Comparison of ENCODE assay signal across 8 mouse cellular contexts in the genomic region with DNA sequence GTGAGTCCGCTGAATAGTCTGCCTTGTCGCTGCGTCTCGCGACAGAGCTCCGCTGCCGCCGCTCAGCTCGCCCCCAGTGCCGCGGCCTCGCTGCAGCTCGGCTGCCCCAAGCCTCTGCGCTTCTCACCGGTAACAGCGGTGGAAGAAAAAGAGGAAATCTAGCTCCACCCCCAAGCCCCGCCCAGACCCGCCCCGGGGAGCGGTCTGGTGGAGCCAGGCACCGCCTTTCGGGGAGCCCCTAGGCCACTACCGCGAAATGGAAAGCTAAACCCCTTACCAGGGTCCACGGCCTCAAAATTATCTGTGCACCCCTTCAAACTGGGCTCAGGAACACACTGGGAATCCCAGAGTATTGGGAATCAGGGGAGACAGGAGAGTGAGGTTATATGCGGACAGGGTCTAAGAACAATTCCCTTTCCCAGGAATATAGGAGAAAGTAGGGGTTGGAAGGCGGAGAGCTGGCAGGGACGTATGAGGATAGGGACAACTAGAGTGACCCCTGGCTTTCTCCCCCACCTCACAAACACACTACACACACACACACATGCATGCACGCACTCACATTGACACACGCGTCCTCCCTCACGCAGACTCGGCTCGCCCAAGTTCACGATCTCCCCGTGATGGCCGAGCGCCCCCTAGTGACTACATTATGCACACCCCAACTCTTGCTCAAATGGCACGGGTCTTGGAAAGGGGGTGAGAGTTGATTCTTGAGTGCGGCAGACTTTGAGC. TPM values are rescaled to one million over a fixed set of nuclear protein-coding genes. Genes with fewer than 3 reads are reported as not detected.
DNase-seq lines count a peak whose midpoint lies in the region; ATAC-seq and TF ChIP-seq lines count a peak whose summit lies in the region.

TSS of gene Vegfa (minus strand) at position 113 of the 735 bp plus-strand sequence.

- peak within 1 kb of the TSS; percentile 72 for H3K4me2 ChIP-seq in embryonic facial prominence, embryonic 14.5 days (ENCODE audit: low read depth, low read length)
- H3K4me2 ChIP-seq in limb, embryonic 14.5 days (replicated peaks; ENCODE audit: low read depth, low read length, severe bottlenecking): peak within 1 kb of the TSS; percentile 67
- H3K4me2 ChIP-seq in midbrain, postnatal 0 days (ENCODE audit: low read depth, low read length, poor library complexity, severe bottlenecking): peak within 1 kb of the TSS; percentile 92

- ATAC-seq in embryonic facial prominence, embryonic 14.5 days (ENCODE audit: low read depth): peak; percentile 86
- ATAC-seq in limb, embryonic 14.5 days (ENCODE audit: low FRiP score, low read depth): peak; percentile 87
- ATAC-seq in midbrain, postnatal 0 days (ENCODE audit: low FRiP score): peak; percentile 72

- H3K9ac ChIP-seq in embryonic facial prominence, embryonic 14.5 days (ENCODE audit: low read depth, low read length): peak within 1 kb of the TSS; percentile 97
- H3K9ac ChIP-seq in limb, embryonic 14.5 days (ENCODE audit: low read depth, low read length, severe bottlenecking): peak within 1 kb of the TSS; percentile 88
- H3K9ac ChIP-seq in midbrain, postnatal 0 days (replicated peaks; ENCODE audit: low read length, poor library complexity, severe bottlenecking): peak within 1 kb of the TSS; percentile 71

- H3K9me3 ChIP-seq in embryonic facial prominence, embryonic 14.5 days (ENCODE audit: control insufficient read depth, low read length): no peaks in the 10 kb centered on the region
- H3K9me3 ChIP-seq in limb, embryonic 14.5 days (ENCODE audit: control insufficient read depth, low read length): no peaks in the 10 kb centered on the region
- H3K9me3 ChIP-seq in midbrain, postnatal 0 days (ENCODE audit: low read length): no peaks in the 10 kb centered on the region

- no peaks in the 10 kb centered on the region for H3K27me3 ChIP-seq in embryonic facial prominence, embryonic 14.5 days (replicated peaks; ENCODE audit: control insufficient read depth, insufficient read depth, low read length)
- H3K27me3 ChIP-seq in limb, embryonic 14.5 days (ENCODE audit: control insufficient read depth, insufficient read depth, low read length): no peaks in the 10 kb centered on the region
- H3K27me3 ChIP-seq in midbrain, postnatal 0 days (ENCODE audit: insufficient read depth, low read length): no peaks in the 10 kb centered on the region

- peaks cover 32% of the 10 kb centered on the region for H3K4me1 ChIP-seq in embryonic facial prominence, embryonic 14.5 days (ENCODE audit: control insufficient read depth, insufficient read depth, low read length)
- H3K4me1 ChIP-seq in limb, embryonic 14.5 days (ENCODE audit: control insufficient read depth, insufficient read depth, low read length): peaks cover 36% of the 10 kb centered on the region
- H3K4me1 ChIP-seq in midbrain, postnatal 0 days (ENCODE audit: insufficient read depth, low read length): peaks cover 26% of the 10 kb centered on the region

- 0 out of 2 replicates have a peak, but pooled peaks cover 3% of the 10 kb centered on the region for H3K36me3 ChIP-seq in embryonic facial prominence, embryonic 14.5 days (ENCODE audit: control insufficient read depth, insufficient read depth, low read length)
- H3K36me3 ChIP-seq in limb, embryonic 14.5 days (ENCODE audit: control insufficient read depth, insufficient read depth, low read length): 0 out of 2 replicates have a peak, but pooled peaks cover 5% of the 10 kb centered on the region
- no peaks in the 10 kb centered on the region for H3K36me3 ChIP-seq in midbrain, postnatal 0 days (ENCODE audit: insufficient read depth, low read length)

- H3K4me3 ChIP-seq in embryonic facial prominence, embryonic 14.5 days (ENCODE audit: low read depth, low read length): peak within 1 kb of the TSS; percentile 85
- H3K4me3 ChIP-seq in limb, embryonic 14.5 days (replicated peaks; ENCODE audit: low read length): peak within 1 kb of the TSS; percentile 93
- peak within 1 kb of the TSS; percentile 82 for H3K4me3 ChIP-seq in midbrain, postnatal 0 days (ENCODE audit: low read depth, low read length)

- DNase-seq in 3T3-L1 (ENCODE audit: low read depth, low spot score): peak; percentile 90
- peak; percentile 80 to 88 for DNase-seq in adrenal gland, postnatal 4 days (ENCODE audit: low spot score in 2 of 2)
- peak; percentile 96 for DNase-seq in embryonic facial prominence, embryonic 14.5 days (ENCODE audit: low spot score)
- DNase-seq in heart, adult 8-10 months (ENCODE audit: low spot score): peak; percentile 92
- DNase-seq in kidney, adult 9 months: peak; percentile 93
- peak; percentile 94 for DNase-seq in limb, embryonic 14.5 days (ENCODE audit: low spot score)
- DNase-seq in midbrain, postnatal 0 days (ENCODE audit: low spot score): peak; percentile 93
- peak; percentile 72 to 87 for DNase-seq in spleen, postnatal 14 days (ENCODE audit: low spot score in 2 of 2)

- whole genome bisulfite sequencing in embryonic facial prominence, embryonic 14.5 days: under 1% methylated on average over 39 of the region's 40 CpGs
- WGBS in limb, embryonic 14.5 days: under 1% methylated on average over 40 of the region's 40 CpGs
- WGBS in midbrain, postnatal 0 days: under 1% methylated on average over 40 of the region's 40 CpGs

- TF ChIP-seq CTCF in midbrain, postnatal 0 days (IDR thresholded peaks at IDR 0.05): peak; percentile 99

- peak; percentile 100 for TF ChIP-seq POLR2A in limb, embryonic 14.5 days (IDR thresholded peaks at IDR 0.05; ENCODE audit: borderline replicate concordance, extremely low read depth, insufficient read depth, insufficient read length)

- H3K27ac ChIP-seq in embryonic facial prominence, embryonic 14.5 days (replicated peaks; ENCODE audit: low read depth, low read length): peak within 1 kb of the TSS; percentile 98
- peak within 1 kb of the TSS; percentile 92 for H3K27ac ChIP-seq in limb, embryonic 14.5 days (replicated peaks; ENCODE audit: low read depth, low read length)
- H3K27ac ChIP-seq in midbrain, postnatal 0 days (ENCODE audit: low read depth, low read length): peak within 1 kb of the TSS; percentile 75

RNA-seq across cellular contexts. Expression of gene Vegfa, which starts in this region (rescaled TPM):
- 100 to 1,000 TPM; 242 to 257 TPM for total RNA-seq in adrenal gland, postnatal 4 days (2021)
- polyA plus RNA-seq in embryonic facial prominence, embryonic 14.5 days (2014; fragmentation: Nextera tagmentation; extraction: Ambion mirVana): 4.2 and 4.7 TPM in 2 replicates
- 100 to 1,000 TPM; 195 to 267 (median 235) TPM for total RNA-seq in heart, adult 8-10 months (2022)
- polyA plus RNA-seq in limb, embryonic 14.5 days (2012; rRNA removed): 306 and 353 TPM in 2 replicates
- 5.3 and 6.0 TPM in 2 replicates for polyA plus RNA-seq in limb, embryonic 14.5 days (2014; fragmentation: Nextera tagmentation; extraction: Ambion mirVana)
- 78.6 and 105 TPM in 2 replicates for total RNA-seq in midbrain, postnatal 0 days (2014; rRNA removed)
- 2.3 and 3.0 TPM in 2 replicates for polyA plus RNA-seq in midbrain, postnatal 0 days (2015; fragmentation: Nextera tagmentation; extraction: Ambion mirVana)

Comparison
In these comparisons a context has a peak if more than half of its experiments do, and no peak if none do; other contexts are left out.
1. Peak in every context shown above with its lines: DNase-seq, ATAC-seq, H3K4me3 ChIP-seq and H3K27ac ChIP-seq.